Mouse (Mus musculus): ENCODE measurements around the gene Ston1. TPM values are rescaled to one million over a fixed set of nuclear protein-coding genes. Genes with fewer than 3 reads are reported as not detected.
A peak's percentile ranks its signal among the peaks of the same experiment; 100 is the strongest.

Ston1 gene
- total RNA-seq, 2 experiments from 2014 or later = not detected

- ATAC-seq (replicated peaks; ENCODE audit: poor library complexity) = no peak
These were observed 25.2 kb downstream of the Ston1 start for GRCm38 (mm10) chr17:88622711-88623110.

GRCm38 (mm10) chr17:88624386-88624785 is 26.9 kb downstream of the Ston1 start:
- ATAC-seq (replicated peaks; ENCODE audit: poor library complexity) = no peak

- no peak for ATAC-seq (replicated peaks; ENCODE audit: poor library complexity)
These were observed 27.9 kb downstream of the Ston1 start for GRCm38 (mm10) chr17:88625350-88625749.

- peak; percentile 44 for ATAC-seq (replicated peaks; ENCODE audit: poor library complexity)
These were observed 28.4 kb downstream of the Ston1 start for GRCm38 (mm10) chr17:88625931-88626330.

GRCm38 (mm10) chr17:88626347-88626811 is 28.9 kb downstream of the Ston1 start:
- ATAC-seq (replicated peaks; ENCODE audit: poor library complexity) = no peak

- no peak for ATAC-seq (replicated peaks; ENCODE audit: poor library complexity)
These were observed 29.7 kb downstream of the Ston1 start for GRCm38 (mm10) chr17:88627150-88627549.

- ATAC-seq (replicated peaks; ENCODE audit: poor library complexity) = no peak
These were observed 31.3 kb downstream of the Ston1 start for GRCm38 (mm10) chr17:88628676-88629380.

- no peak for ATAC-seq (replicated peaks; ENCODE audit: poor library complexity)
These were observed 31.9 kb downstream of the Ston1 start for GRCm38 (mm10) chr17:88629381-88629759.

- no peak for ATAC-seq (replicated peaks; ENCODE audit: poor library complexity)
These were observed 32.6 kb downstream of the Ston1 start for GRCm38 (mm10) chr17:88629931-88630553.

GRCm38 (mm10) chr17:88630554-88630948 is 33.1 kb downstream of the Ston1 start:
- ATAC-seq (replicated peaks; ENCODE audit: poor library complexity) = no peak

- ATAC-seq (replicated peaks; ENCODE audit: poor library complexity) = no peak
These were observed 35.1 kb downstream of the Ston1 start for GRCm38 (mm10) chr17:88632631-88633030.

GRCm38 (mm10) chr17:88636076-88636475 is 38.6 kb downstream of the Ston1 start:
- ATAC-seq (replicated peaks; ENCODE audit: poor library complexity) = no peak

GRCm38 (mm10) chr17:88636587-88636986 is 39.1 kb downstream of the Ston1 start:
- no peak for ATAC-seq (replicated peaks; ENCODE audit: poor library complexity)

- ATAC-seq (replicated peaks; ENCODE audit: poor library complexity) = peak; percentile 96
These were observed 43.5 kb downstream of the Ston1 start for GRCm38 (mm10) chr17:88641012-88641411.

- ATAC-seq (replicated peaks; ENCODE audit: poor library complexity) = no peak
These were observed 44.4 kb downstream of the Ston1 start for GRCm38 (mm10) chr17:88641836-88642235.

- no peak for ATAC-seq (replicated peaks; ENCODE audit: poor library complexity)
These were observed 47.4 kb downstream of the Ston1 start for GRCm38 (mm10) chr17:88644876-88645275.

- ATAC-seq (replicated peaks; ENCODE audit: poor library complexity) = peak; percentile 44; the same call in 1 of the 2 replicates
These were observed 47.8 kb downstream of the Ston1 start for GRCm38 (mm10) chr17:88645299-88645698.

- ATAC-seq (replicated peaks; ENCODE audit: poor library complexity) = no peak
These were observed 49.7 kb downstream of the Ston1 start for GRCm38 (mm10) chr17:88647149-88647548.

GRCm38 (mm10) chr17:88652010-88652409 is 54.5 kb downstream of the Ston1 start:
- ATAC-seq (replicated peaks; ENCODE audit: poor library complexity) = peak; percentile 89

- ATAC-seq (replicated peaks; ENCODE audit: poor library complexity) = peak; percentile 96
These were observed 55.4 kb downstream of the Ston1 start for GRCm38 (mm10) chr17:88652702-88653374.

- no peak for ATAC-seq (replicated peaks; ENCODE audit: poor library complexity)
These were observed 55.9 kb downstream of the Ston1 start for GRCm38 (mm10) chr17:88653375-88653769.

- no peak for ATAC-seq (replicated peaks; ENCODE audit: poor library complexity)
These were observed 61.0 kb downstream of the Ston1 start for GRCm38 (mm10) chr17:88658510-88658909.

All from megakaryocyte progenitor cell, adult 5-6 weeks (primary cell).